Mouse (Mus musculus) heart, embryonic 12.5 days (tissue): ENCODE measurements at regions not wholly inside any gene's neighbourhood (a gene's known extent, or its start where the extent isn't known, plus 50 kb on each side); places are given as distances from the start of the nearest gene placed in this dataset.

Experiments used
- ATAC-seq: fragments of 200-750 bp; cut with Nextera tagmentation; 2 replicates; pipeline ENCODE4 v1.8.0; 2017; ENCODE audit warnings: moderate TSS enrichment, moderate library complexity; ENCODE audit not compliant: insufficient number of reproducible peaks, low FRiP score
- H3K27ac ChIP-seq: fragments of 300-500 bp; sonication (generic); 2 replicates; pipeline ENCODE4 v1.5.1; 2016; ENCODE audit warnings: mild to moderate bottlenecking, moderate library complexity; ENCODE audit not compliant: poor library complexity, severe bottlenecking
- H3K27me3 ChIP-seq: fragments of 300-500 bp; sonication (generic); replicated peaks from 2 replicates; pipeline ENCODE4 v1.6.1; 2016; ENCODE audit warnings: mild to moderate bottlenecking, moderate library complexity
- H3K36me3 ChIP-seq: fragments of 300-500 bp; sonication (generic); 2 replicates; pipeline ENCODE4 v1.6.1; 2016; ENCODE audit warnings: mild to moderate bottlenecking, moderate library complexity
- H3K4me1 ChIP-seq: fragments of 300-500 bp; sonication (generic); replicated peaks from 2 replicates; pipeline ENCODE4 v1.6.1; 2016; ENCODE audit warnings: mild to moderate bottlenecking
- H3K4me2 ChIP-seq: fragments of 300-500 bp; sonication (generic); 2 replicates; pipeline ENCODE4 v1.6.1; 2016; ENCODE audit warnings: mild to moderate bottlenecking, moderate library complexity
- H3K4me3 ChIP-seq: fragments of 300-500 bp; sonication (generic); 2 replicates; pipeline ENCODE4 v1.5.1; 2016; ENCODE audit warnings: mild to moderate bottlenecking
- H3K9ac ChIP-seq: fragments of 300-500 bp; sonication (generic); 2 replicates; pipeline ENCODE4 v1.6.1; 2016; ENCODE audit warnings: mild to moderate bottlenecking, moderate library complexity
- H3K9me3 ChIP-seq: fragments of 300-500 bp; sonication (generic); replicated peaks from 2 replicates; pipeline ENCODE4 v1.6.1; 2016; ENCODE audit warnings: mild to moderate bottlenecking, moderate library complexity
- WGBS: fragments of 180-500 bp; shearing (Covaris S2); methylation state at CpG from one replicate; pipeline ENCODE4 v1.1.7; 2016; 5-methylcytosine and 5-hydroxymethylcytosine counted together

DNA sequence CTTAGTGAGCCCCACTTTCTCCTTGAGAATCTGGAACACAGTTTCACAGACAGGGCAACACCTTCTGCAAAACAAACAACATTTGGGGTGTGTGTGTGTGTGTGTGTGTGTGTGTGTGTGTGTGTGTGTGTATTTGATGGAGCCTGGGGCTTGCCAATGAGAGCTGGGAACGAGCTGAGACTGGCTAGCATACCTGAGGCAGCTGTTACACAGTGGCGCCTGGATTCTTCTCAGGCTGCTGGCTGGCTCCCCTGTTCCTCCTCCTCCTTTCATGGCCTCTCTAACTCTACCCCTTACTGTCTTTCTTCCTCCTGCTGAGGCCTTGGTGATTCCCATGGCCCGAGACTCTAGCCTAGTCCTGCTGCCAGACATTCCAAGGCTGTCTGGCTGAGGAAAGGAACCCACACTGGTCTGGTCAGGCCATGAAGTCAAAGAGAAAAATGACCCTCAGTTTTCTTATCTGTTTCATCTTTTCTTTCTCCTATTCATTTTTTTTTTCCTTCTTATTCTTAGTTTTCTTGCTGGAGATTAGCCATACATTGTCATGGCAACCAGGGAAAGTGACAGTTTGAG lies 79.6 kb upstream of the Sem1 start:
- Histone ChIP-seq H3K9ac (no peak overlapping the region), H3K4me2 (no peak overlapping the region), H3K4me1 (no peaks in the 10 kb centered on the region), H3K27ac (no peak overlapping the region), H3K27me3 (no peaks in the 10 kb centered on the region), H3K4me3 (no peak overlapping the region), H3K36me3 (no peaks in the 10 kb centered on the region), H3K9me3 (no peaks in the 10 kb centered on the region)
- WGBS: 30% methylated on average over 3 of the region's 3 CpGs
- no peak for ATAC-seq

DNA sequence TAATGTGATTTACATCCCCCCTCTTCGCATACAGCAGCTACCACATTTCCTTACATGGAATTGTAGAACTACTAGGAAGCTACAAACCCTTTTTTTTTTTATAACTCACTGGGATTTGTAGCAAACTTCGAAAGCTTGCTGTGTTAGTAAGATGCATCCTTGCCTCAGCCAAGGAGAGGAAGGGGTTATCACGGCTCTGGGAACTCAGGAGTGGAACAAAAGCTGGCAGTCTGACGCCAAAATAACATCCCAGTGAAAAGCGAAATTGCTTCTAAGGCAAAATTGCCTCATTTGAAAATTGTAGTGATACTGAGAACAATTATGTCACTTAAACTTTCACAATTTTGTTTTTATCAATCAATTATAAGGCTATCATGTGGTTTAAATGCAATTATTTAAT lies 81.6 kb upstream of the Sem1 start:
- Histone ChIP-seq H3K27ac (no peak overlapping the region), H3K27me3 (no peaks in the 10 kb centered on the region), H3K36me3 (no peaks in the 10 kb centered on the region), H3K4me1 (no peaks in the 10 kb centered on the region), H3K4me3 (no peak overlapping the region), H3K4me2 (no peak overlapping the region), H3K9ac (no peak overlapping the region), H3K9me3 (no peaks in the 10 kb centered on the region)
- no peak for ATAC-seq
- 58% methylated on average over 5 of the region's 5 CpGs for WGBS

DNA sequence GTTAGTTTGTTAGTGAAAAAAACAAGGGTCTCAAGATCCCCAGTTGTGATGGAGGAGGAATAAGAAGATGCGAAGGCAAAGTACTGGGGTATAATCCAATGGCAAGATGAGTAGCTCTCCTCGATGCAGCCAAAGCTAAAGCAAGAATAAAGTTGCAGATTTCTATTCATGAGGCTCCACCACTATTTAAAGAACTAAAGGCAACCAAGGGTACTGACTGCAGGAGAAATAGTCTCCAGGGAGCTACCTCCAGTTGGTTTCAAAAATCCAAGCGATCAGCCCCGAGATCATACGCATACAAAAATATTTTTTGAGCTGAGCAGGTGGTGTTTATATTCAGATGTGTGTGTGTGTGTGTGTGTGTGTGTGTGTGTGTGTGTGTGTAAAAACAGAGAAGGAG lies 88.3 kb upstream of the Sem1 start:
- no peaks in the 10 kb centered on the region for H3K9me3 ChIP-seq
- H3K27ac ChIP-seq: no peak overlapping the region
- no peak for ATAC-seq
- H3K36me3 ChIP-seq: no peaks in the 10 kb centered on the region
- H3K4me1 ChIP-seq: no peaks in the 10 kb centered on the region
- H3K27me3 ChIP-seq: no peaks in the 10 kb centered on the region
- H3K4me3 ChIP-seq: no peak overlapping the region
- H3K4me2 ChIP-seq: no peak overlapping the region
- no peak overlapping the region for H3K9ac ChIP-seq
- 78% methylated on average over 5 of the region's 5 CpGs for WGBS

DNA sequence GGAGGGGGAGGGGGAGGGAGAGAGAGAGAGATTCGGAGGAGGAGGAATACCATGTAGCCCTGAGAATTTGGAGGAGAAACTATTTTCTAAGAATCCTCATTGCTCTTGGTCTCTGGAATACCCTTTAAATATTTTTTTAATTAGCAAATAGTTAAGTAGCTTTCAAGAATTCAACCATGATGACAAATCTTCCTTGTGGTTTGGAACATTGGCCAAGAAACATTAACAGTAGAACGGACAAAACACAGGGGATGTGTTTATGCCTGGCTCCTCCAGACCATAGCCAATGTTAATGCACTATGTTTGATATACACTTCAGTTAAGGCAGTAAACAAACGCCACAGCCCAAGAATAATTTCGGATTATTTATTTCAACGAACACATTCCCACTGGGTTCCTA lies 110.8 kb upstream of the Sem1 start:
- H3K27ac ChIP-seq: no peak overlapping the region

DNA sequence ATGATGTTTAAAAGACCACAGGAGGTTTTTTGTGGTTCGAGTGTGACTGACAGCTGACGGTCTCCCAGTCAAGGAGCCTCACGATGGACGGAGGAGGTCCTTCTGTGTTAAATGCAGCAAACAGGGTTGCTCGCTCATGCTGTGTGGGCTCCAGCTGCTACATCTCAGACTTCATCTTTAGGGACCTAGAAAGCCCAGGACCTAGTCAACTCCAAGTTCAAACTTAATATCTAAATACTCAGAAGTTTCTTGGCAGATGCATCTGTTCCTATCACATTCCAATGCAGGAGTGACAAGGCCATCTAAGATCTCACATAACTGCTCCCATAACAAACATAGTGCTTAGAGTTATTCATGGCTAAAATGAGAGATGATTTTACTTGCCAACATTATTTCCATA lies 111.7 kb upstream of the Sem1 start:
- H3K9ac ChIP-seq: no peak overlapping the region
- no peaks in the 10 kb centered on the region for H3K4me1 ChIP-seq
- 68% methylated on average over 5 of the region's 5 CpGs for WGBS
- ATAC-seq: no peak
- H3K36me3 ChIP-seq: no peaks in the 10 kb centered on the region
- H3K27me3 ChIP-seq: 0 out of 2 replicates have a peak, but pooled peaks cover 4% of the 10 kb centered on the region
- no peaks in the 10 kb centered on the region for H3K9me3 ChIP-seq
- no peak overlapping the region for H3K4me3 ChIP-seq
- no peak overlapping the region for H3K4me2 ChIP-seq
- H3K27ac ChIP-seq: no peak overlapping the region

More for the DNA sequence above, 110.8 kb upstream of the Sem1 start:
- WGBS: 78% methylated on average over 5 of the region's 5 CpGs
- H3K4me3 ChIP-seq: no peak overlapping the region
- no peak overlapping the region for H3K9ac ChIP-seq
- no peaks in the 10 kb centered on the region for H3K9me3 ChIP-seq
- ATAC-seq: no peak
- no peaks in the 10 kb centered on the region for H3K4me1 ChIP-seq
- 0 out of 2 replicates have a peak, but pooled peaks cover 4% of the 10 kb centered on the region for H3K27me3 ChIP-seq
- no peak overlapping the region for H3K4me2 ChIP-seq
- no peaks in the 10 kb centered on the region for H3K36me3 ChIP-seq

DNA sequence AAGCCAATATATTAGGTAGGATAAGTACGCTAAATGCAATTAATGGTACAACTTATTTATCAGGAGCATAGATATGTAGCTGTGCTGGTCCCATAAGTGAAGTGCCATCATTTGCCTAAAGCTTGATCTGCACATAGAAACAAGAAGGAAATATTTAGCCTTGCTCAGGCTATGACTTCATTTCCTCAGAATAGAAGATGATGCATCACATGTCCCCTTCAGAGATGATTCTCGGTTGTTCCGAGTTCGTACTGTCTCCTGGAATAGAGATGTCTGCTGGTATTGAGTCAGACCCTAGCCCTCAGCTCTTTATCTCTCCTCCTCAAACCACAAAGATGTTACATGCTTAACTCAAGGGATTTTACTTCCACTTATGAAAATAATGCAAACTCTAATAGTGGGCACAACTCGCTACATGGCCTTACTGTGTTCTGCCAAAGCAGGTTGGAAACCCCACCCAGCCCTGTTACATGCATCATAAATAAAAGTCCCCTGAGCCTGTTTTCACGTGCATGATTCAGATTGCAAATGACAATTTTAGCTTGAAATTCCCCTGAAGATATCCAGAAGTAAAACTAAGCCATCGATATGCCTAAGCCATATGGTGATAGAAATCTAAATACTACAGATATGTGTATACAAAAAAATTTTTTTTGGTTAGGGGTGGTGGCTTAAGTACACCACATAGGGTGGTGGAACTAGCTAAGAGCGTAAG lies 113.8 kb upstream of the Sem1 start:
- no peak overlapping the region for H3K9ac ChIP-seq
- no peaks in the 10 kb centered on the region for H3K9me3 ChIP-seq
- 0 out of 2 replicates have a peak, but pooled peaks cover 4% of the 10 kb centered on the region for H3K27me3 ChIP-seq
- ATAC-seq: no peak
- no peak overlapping the region for H3K27ac ChIP-seq
- no peak overlapping the region for H3K4me2 ChIP-seq
- H3K4me1 ChIP-seq: no peaks in the 10 kb centered on the region; the same call in 1 of the 2 replicates
- 76% methylated on average over 8 of the region's 8 CpGs for WGBS
- H3K36me3 ChIP-seq: no peaks in the 10 kb centered on the region
- H3K4me3 ChIP-seq: no peak overlapping the region

DNA sequence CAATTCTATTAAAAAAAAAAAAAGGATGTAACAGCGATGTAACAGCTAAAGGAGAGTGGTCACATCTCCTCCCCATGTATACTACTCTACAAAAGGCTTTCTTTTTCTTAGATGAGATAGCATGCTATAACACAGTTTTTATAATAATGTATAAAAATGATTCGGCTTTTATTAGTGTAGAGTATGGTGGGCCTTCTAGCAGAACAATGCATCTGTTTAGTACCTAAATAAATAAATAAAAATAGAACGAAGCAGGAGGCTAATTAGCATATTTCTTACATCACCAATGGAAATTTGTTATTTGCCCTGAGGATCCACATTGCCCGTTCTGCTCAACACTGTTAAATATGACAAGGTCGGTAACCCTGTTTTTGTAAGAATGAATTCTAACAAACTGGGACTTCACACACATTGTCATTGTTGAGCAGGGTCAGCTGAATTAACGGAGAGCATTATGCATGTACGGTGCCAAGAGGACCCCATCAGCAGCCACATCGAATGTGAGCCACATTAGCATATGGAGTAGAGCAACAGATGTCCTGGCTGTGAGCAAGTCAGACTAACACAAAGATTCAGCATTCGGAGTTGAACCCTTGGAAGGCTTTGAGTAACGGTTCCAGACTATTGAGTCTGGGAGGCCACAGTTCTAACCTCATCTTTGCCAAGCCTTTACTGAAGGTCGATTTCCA lies 117.4 kb upstream of the Sem1 start:
- Histone ChIP-seq H3K36me3 (no peaks in the 10 kb centered on the region), H3K9me3 (no peaks in the 10 kb centered on the region), H3K4me3 (no peak overlapping the region), H3K4me1 (no peaks in the 10 kb centered on the region; the same call in 1 of the 2 replicates), H3K4me2 (no peak overlapping the region), H3K27ac (no peak overlapping the region), H3K27me3 (0 out of 2 replicates have a peak, but pooled peaks cover 4% of the 10 kb centered on the region), H3K9ac (no peak overlapping the region)
- 75% methylated on average over 11 of the region's 11 CpGs for WGBS
- no peak for ATAC-seq

DNA sequence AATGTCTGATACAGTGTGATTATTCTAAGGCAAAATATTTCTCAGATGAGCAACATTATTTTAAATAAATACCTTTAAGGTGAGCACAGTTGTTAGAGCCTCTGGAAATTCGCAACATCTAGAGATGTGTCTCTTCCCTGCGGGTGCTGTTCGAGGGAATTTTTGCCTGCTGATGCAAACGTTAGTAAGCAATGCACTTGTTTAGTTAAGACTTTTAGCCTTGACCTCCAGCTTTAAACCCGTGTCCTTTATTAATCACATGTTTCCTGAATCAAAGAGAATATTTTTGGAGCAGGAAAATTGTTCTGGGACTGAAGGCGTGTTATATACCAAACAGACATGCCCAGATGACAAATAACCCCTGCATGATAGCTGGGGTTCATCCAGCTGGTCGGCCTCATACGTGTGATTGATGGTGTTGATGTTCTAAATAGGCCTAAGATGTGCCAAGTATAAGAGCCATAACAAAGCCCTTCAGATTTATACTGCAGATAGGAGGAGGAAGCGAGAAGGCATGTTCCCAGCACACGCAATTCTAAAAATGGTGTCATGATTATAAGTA lies 119.0 kb upstream of the Sem1 start:
- Histone ChIP-seq H3K9ac (no peak overlapping the region), H3K4me1 (no peaks in the 10 kb centered on the region; the same call in 1 of the 2 replicates), H3K4me3 (no peak overlapping the region), H3K4me2 (no peak overlapping the region), H3K36me3 (no peaks in the 10 kb centered on the region), H3K27ac (no peak overlapping the region), H3K27me3 (no peaks in the 10 kb centered on the region), H3K9me3 (no peaks in the 10 kb centered on the region)
- ATAC-seq: no peak
- 51% methylated on average over 10 of the region's 10 CpGs for WGBS

DNA sequence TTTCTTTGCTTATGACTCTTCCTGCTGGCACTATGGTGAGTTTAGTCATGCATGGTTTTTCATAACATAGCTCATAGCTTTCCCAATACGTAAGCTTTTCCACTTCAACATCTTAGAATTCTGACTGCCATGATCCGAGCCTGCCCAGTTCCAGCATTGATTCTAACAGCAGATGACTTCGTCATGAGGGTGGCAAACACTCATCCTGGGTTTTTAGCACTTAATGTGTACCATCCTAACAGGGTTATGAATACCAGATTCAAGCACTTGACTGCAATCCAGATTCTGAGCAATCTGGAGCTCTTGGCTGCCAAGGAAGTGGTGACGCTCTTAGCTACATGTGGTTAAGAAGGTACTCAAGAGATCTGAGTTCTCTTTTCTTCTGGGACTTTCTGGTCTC lies 128.3 kb upstream of the Sem1 start:
- Histone ChIP-seq H3K4me3 (no peak overlapping the region), H3K27me3 (no peaks in the 10 kb centered on the region), H3K27ac (no peak overlapping the region), H3K9me3 (no peaks in the 10 kb centered on the region), H3K4me2 (no peak overlapping the region), H3K9ac (no peak overlapping the region), H3K4me1 (no peaks in the 10 kb centered on the region), H3K36me3 (no peaks in the 10 kb centered on the region)
- no peak for ATAC-seq
- WGBS: 76% methylated on average over 4 of the region's 4 CpGs

DNA sequence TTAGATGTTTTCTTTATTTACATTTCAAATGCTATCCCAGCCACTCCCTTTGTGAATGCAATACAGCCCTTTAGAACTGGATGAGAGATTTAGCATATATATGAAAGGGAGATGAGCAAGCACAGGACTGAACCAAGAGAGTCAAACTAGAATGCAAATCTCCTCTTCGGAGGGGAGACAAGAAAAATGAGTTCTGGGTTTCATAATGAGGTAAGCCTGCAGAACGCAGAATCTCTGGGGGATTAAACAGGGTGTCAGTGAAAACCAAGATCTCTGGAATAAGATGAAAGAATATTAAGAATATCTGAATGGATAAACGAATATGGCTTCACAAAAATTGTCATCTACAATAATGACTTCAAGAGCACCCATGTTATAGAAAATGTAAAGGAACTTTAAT lies 130.6 kb upstream of the Sem1 start:
- Histone ChIP-seq H3K9me3 (no peaks in the 10 kb centered on the region), H3K27ac (no peak overlapping the region), H3K27me3 (no peaks in the 10 kb centered on the region), H3K4me1 (no peaks in the 10 kb centered on the region), H3K4me3 (no peak overlapping the region), H3K4me2 (no peak overlapping the region), H3K36me3 (no peaks in the 10 kb centered on the region), H3K9ac (no peak overlapping the region)
- 76% methylated on average over 3 of the region's 3 CpGs for WGBS
- ATAC-seq: no peak

DNA sequence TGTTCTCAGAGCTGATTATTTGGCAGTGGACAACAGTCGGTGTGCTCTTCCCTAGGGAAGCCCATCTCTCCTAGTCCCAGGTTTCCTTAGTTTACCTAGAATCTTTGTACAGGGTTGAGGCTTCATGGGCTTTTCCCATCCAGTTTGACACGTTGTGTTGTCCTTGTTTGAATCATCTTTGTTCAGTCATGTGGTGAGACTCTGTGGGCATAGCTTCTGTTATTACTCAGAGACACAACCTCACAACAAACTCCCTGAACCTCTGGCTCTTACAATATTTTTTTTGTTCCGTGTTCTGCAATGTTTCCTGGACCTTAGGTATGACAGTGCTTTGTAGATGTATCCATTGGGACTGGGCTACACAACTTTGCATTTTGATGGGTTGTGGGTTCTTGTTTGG lies 132.9 kb upstream of the Dlx6 start:
- Histone ChIP-seq H3K9ac (no peak overlapping the region), H3K4me2 (no peak overlapping the region), H3K27ac (no peak overlapping the region), H3K4me1 (no peaks in the 10 kb centered on the region), H3K4me3 (no peak overlapping the region), H3K27me3 (no peaks in the 10 kb centered on the region), H3K36me3 (no peaks in the 10 kb centered on the region), H3K9me3 (no peaks in the 10 kb centered on the region)
- ATAC-seq: no peak
- 73% methylated on average over 3 of the region's 3 CpGs for WGBS
